Mouse (Mus musculus): ENCODE data around the gene Rab9. TPM values are rescaled to one million over a fixed set of nuclear protein-coding genes. Genes with fewer than 3 reads are reported as not detected.
A peak's percentile ranks its signal among the peaks of the same experiment; 100 is the strongest.

Gene Rab9
- total RNA-seq (2021): 10 to 100 TPM; 21.1 to 26.0 TPM
- long read RNA-seq, experiment 1, transcript Rab9-202 (3 exons, 1,447 nt): major isoform, 22 of 25 reads
- long read RNA-seq, experiment 1, partial matches to known transcripts: 0 of 25 reads
- long read RNA-seq, experiment 1, other reads (novel, unspliced or antisense): 3 of 25 reads
- long read RNA-seq, experiment 2, transcript Rab9-202 (3 exons, 1,447 nt): major isoform, 16 of 16 reads
- long read RNA-seq, experiment 2, partial matches to known transcripts: 0 of 16 reads
- long read RNA-seq, experiment 2, other reads (novel, unspliced or antisense): 0 of 16 reads

DNA sequence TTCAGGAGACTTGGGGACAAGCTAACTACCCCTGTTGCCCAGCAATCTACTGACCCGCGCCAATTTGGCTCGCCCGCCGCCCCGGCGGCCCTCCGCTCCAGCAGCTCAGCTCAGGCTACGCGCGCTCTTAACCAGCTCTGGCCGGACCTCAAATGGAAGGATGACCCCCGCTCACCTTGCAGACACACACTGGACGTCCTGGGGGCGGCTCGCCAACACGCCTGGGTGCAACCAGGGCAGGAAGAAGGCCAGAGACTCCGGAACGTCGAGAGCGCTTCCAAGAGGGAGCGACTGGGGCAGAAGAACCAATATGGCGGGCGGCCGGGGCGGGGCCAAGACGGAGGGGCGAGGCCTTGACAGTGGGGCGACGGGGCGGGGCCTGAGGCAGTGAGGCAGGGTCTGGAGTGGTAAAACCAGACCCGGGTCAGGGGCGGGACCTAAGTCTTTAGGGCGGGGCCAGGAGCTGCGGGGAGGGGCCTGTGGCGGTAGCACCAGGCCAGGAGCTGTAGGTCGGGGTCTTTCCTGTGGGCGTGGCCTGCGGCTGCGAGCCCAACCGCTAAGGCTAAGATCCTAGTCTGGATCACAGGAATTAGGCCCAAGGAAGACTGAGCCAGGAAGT lies at the start of gene Rab9:
TSS of gene Rab9 (minus strand) at position 503 of the 619 bp plus-strand sequence.
- DNase-seq: peak; percentile 91 to 92
- intact Hi-C loops (cut with DNase I): no loop called here

DNA sequence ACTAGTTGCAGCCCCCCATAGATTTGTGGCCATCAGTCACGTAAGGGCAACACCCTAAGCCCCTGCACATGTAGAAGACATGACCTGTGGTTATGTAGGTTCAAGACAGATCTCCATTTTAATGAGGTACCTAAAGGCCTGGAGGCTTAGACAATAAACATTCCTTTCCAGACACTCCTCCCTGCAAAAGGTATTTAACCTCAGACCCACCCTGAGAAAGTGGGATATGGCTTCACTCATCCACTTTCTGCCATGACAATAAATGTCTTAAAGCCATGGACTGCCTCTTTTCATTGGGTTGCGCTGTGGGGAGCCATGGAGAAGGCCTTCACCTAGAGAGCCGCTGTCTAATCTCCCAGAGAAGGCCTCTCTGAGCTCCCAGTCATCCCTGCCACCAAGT lies 48.5 kb upstream of the Rab9 start:
- DNase-seq: no peak
- intact Hi-C loops (cut with DNase I): no loop called here

DNA sequence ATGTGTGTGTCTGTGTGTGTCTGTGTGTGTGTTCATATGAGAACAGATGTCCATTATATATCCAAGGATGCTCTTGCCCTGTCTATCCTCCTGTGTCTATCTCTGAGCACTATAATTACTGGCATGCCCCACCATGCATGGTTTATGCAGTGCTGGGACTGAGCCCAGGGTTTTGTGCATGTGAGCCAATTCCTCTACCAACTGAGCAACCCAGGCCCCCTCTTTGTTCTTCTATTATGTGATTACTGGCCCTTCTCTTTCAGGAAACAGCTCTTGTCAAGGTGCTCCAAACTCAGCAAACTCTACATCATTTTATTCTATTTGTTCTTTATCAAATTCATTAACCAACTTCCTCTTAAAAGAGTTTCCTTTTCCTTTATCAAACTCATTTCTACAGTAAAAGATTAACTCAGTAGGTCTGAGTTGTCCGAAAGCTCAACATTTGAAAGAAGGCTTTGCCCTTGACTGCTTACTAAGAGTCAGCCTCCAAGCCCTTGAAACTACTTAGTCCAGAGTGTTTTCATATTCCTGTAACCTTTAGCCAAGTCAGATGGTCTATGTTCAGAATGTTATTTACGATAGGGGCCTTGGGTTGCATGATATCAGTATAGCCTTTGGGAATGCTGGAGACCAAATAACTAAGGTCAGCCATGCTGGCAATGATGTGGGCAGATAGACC lies 46.1 kb upstream of the Rab9 start:
- intact Hi-C loops (cut with DNase I): no loop called here
- DNase-seq: no peak

DNA sequence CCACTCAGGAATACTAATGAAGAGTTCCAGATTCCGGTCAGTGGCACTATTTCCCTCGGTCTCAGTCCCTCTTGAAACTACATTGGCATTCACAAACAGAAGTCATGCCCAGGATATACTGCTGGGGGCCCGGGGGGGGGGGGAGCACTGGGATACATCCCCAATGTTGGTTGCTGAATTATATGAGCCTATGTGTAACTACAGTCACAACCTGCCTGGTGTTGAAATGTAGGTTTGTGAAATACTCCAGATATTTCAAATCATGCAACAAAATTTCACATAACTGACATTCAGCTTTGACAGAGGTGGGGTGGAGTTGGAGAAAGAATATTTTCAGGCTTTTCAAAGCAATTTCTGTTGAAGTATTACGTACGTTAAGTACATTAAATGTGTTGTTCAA lies 41.1 kb upstream of the Rab9 start:
- no peak for DNase-seq
- intact Hi-C loops (cut with DNase I): no loop called here

DNA sequence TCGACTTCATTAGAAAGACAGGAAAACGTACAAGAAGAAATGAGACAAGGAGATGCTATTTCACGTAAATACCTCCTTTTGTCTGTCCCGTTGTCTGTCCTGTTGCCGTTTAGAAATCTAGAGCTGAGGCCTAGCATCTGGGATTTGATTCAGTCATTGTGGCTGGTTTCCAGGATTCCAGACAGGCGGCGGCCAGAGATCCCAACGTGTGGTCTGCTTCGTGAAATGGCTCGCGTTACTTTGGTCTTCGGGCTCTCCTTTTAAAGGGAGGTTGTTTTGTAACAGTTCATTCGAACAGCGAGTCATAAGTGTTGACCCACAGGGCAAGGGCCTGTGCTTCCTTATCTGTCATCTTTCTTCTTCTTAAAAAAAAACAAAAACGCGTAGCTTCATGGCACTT lies 38.7 kb upstream of the Rab9 start, which contains the start of gene Tceanc:
TSS of gene Tceanc (minus strand) at position 223 of the 400 bp plus-strand sequence.
- DNase-seq: peak; percentile 15 to 21
- intact Hi-C loops (cut with DNase I): loop anchor here (10.0 kb wide), 1 partner anchor 856 kb away; no protein-coding TSS in a partner anchor

DNA sequence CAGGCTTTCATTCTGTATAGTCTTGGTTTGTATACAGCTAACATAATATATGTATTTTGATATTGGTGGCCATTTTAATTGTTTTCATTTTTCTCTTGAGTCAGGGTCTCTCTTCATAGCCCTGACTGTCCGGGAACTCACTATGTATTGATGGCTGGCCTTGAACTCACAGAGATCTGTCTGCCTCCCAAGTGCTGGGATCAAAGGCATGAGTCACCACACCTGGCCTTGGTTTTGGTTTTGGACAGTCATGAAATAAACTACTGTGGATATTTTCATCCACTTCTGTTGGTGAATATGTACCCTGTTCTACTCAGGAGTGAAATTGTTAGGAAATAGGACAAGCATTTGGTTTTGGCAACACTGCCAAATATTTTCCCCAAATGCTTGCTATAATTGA lies 37.0 kb upstream of the Rab9 start:
- intact Hi-C loops (cut with DNase I): loop anchor here (10.0 kb wide), 1 partner anchor 858 kb away; no protein-coding TSS in a partner anchor
- DNase-seq: no peak

DNA sequence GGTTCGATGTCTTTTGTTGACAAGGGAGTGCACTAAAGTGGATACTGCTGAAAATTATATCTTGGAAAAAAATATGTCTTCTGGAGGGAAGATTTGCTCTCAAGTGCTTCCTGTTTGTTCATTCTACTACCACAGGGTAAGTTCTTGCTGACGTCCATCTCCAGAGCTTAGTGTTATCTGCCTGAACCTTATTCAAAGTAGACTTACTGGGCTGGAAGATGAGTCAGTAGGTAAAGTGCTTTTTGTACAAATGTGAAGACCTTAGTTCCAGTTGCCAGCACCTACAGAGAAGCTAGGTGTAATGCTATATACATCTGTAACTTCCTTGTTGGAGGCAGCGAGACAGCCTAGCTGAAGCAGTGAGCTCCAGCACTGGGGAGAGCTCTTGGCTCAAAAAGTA lies 36.3 kb upstream of the Rab9 start:
- intact Hi-C loops (cut with DNase I): loop anchor here (10.0 kb wide), 1 partner anchor 859 kb away; no protein-coding TSS in a partner anchor
- no peak for DNase-seq

DNA sequence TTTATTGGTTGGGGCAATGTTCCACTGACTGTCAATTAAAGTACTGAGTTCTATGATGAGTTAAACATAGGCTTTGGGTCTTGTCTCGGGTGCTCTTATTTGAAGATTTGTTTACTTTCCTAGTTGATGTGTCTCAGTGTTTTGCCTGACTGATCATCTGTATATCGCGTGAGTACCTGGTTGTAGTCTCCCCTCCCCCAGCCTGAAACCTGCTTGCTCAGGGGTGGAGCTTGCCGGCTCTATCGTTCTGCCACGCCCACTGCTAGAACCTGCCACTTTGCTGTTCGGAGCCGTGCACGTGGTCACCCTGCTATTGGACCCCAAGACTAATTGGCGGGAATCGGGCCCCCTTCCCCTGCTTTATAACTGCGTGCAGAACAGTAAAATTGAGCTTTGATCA lies 34.4 kb upstream of the Rab9 start:
- intact Hi-C loops (cut with DNase I): loop anchor here (5.0 to 10.0 kb wide), 2 partner anchors 72 to 861 kb away; partner anchors contain the start of genes Ofd1 and Trappc2
- peak in 1 of 2 experiments; percentile 2 for DNase-seq

DNA sequence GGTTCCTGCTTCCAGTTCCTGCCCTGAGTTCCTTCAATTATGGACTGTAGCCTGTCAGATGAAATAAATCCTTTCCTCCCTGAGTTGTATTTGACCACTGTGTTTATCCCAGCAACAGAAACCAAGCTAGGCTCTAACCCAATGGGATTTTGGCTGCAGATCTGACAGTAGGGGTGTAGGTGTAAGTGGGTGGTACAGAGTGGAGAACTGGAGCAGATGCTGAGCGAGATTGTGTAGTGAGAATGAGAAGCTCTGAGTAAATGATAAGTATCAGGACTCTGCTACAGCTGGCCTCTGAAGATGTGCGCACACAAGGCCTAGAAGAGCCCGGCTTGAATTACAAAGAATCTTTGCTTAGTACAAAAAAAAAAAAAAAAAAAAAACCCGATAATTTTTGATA lies 32.4 kb upstream of the Rab9 start:
- no peak for DNase-seq
- intact Hi-C loops (cut with DNase I): loop anchor here (5.0 to 10.0 kb wide), 2 partner anchors 70 to 863 kb away; partner anchors contain the start of genes Ofd1 and Trappc2

DNA sequence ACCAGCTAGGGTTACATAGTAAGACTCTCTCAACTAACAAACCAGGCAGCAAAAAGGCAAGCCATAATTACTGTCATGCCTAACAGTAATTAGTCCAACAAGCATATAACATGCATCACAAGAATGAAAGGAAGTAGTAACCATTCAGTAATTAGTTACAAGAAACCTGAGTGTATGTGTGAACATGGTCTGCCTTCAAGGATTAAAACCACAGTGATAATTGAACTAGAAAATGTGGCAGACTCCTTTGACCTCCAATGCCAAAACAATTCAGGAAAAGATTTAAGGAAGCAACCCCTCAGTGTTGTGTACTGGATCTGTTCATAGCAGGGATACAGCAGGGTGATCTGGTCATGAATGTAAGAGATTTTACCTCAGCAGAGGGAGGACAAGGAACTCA lies 31.4 kb upstream of the Rab9 start:
- DNase-seq: no peak
- intact Hi-C loops (cut with DNase I): loop anchor here (5.0 to 10.0 kb wide), 2 partner anchors 69 to 864 kb away; partner anchors contain the start of genes Ofd1 and Trappc2

DNA sequence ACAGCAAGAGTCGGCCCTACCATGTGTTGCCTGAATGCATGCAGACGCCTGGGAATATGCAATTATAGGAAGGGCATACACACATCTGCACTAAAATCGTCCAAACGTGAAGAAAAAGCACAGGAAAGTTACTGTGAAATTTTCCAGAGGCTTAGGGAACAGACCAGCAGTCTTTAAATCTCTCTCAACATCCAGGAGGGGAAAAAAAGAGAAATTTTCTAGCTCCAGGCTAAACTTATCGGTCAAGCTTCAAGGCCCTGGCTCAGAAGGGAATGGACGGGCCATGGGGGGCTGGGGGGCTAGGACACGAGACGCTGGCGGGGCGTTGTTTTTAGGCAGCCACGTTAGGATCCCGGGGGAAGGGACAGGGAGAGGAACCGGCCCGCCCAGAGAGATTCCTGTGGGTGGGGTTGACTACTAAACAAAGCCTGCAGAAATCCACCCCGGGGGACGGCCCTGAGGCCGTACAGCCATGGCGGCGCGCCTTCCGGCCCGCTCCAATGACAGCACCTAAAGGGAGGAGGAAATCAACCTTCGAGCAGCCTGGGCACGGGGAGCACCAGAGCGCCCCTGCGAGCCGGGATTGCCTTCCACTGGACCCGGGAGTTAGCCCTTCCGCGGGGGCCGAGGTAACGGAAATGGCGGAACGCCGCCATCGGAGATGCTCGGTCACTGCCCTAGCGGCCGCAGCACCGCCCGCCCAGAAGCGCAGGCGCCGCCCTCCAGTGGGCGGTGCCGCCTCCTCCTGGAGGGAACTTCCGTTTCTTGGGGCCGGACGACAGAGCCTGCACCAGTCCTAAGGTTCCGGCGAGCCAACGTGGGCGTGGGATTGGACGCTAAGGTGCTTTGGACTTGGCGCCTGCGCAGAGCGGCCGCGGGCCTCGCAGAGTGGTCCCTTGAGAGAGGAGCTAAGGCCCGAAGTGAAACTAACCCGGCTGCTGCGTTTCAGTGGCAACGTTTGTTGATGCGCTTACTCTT lies 30.4 kb upstream of the Rab9 start:
- DNase-seq: peak; percentile 93
- intact Hi-C loops (cut with DNase I): loop anchor here (5.0 to 10.0 kb wide), 2 partner anchors 68 to 865 kb away; partner anchors contain the start of genes Ofd1 and Trappc2

DNA sequence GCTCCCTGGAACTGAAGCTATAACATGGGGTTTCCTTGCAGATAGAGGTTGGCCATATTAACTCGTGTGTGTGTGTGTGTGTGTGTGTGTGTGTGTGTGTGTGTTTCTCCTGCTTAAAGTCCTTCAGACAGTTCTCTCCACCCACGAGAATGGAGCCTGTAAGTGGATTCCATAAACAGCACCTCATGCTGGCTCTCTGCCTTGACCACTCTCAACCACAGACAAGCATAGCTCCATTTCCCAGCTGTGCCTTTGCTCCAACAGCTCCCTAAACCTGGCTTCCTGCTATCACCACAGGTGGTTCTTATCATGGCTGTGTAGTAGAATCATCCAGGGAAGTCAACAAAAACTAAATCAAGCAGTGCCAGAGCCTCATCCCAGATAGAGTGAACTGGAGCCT lies 24.8 kb upstream of the Rab9 start:
- DNase-seq: no peak
- intact Hi-C loops (cut with DNase I): no loop called here

DNA sequence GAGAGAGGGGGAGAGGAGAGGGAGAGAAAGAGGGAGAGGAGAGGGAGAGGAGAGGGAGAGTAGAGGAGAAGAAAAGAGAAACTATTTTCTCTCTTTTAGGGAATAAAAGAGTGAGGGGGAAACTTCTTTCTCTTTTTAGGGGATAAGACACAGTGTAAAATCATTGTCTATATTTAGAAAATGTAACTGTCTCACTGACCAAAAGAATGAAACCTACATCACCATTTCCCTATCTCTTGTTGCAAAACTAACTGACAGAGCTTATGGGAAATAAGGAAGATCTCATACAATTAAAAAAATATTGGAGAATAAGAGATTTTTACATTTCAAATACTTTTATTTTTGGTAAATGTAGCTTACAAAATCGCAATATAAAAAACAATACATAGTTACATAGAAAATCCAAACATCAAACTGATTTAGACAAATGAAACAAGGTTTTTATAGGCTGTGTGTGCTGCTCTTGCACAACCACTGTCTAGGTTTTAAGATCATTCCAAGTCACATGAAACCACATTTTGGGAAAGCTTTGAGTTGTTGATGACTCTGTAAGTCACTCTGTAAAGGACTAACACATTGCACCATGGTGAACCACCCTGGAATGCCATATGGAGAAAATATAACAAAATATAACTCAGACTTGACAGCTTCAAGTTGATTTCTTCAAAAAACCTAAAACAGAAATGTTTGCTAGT lies 20.0 kb upstream of the Rab9 start:
- intact Hi-C loops (cut with DNase I): no loop called here
- DNase-seq: no peak

DNA sequence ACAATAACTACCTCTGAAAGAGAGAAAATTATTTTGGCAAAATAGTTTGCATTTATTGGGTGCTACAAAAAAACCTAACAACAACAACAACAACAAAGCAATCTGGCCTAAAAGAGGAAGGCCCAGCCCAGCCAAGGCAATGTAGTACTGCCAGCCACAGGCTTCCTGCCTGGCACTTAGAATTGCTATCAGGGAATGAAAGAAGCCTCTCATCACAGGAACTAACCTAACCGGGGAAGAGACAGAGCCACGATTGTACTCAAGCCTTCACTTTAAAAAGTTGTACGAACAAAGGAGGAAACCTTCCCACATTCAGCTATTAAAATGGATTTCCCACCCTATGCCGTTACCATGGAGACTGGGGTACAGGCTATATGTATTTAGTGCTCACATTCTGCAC lies 18.1 kb upstream of the Rab9 start:
- intact Hi-C loops (cut with DNase I): no loop called here
- DNase-seq: peak in 1 of 2 experiments; percentile 4

DNA sequence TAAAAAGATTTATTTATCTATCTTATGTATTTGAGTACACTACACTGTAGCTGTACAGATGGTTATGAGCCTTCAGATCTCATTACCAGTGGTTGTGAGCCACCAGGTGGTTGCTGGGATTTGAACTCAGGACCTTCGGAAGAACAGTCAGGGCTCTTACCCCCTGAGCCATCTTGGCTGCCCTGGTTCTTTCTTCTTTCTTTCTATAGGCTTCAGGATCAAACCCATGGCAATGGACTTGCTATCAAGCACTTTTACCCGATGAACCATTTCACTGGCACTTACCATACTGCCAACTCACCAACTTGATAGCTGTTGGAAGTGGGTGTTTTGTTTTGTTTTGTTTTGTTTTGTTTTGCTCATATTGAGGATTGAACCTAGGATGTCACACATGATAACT lies 15.4 kb upstream of the Rab9 start:
- intact Hi-C loops (cut with DNase I): no loop called here
- DNase-seq: no peak

DNA sequence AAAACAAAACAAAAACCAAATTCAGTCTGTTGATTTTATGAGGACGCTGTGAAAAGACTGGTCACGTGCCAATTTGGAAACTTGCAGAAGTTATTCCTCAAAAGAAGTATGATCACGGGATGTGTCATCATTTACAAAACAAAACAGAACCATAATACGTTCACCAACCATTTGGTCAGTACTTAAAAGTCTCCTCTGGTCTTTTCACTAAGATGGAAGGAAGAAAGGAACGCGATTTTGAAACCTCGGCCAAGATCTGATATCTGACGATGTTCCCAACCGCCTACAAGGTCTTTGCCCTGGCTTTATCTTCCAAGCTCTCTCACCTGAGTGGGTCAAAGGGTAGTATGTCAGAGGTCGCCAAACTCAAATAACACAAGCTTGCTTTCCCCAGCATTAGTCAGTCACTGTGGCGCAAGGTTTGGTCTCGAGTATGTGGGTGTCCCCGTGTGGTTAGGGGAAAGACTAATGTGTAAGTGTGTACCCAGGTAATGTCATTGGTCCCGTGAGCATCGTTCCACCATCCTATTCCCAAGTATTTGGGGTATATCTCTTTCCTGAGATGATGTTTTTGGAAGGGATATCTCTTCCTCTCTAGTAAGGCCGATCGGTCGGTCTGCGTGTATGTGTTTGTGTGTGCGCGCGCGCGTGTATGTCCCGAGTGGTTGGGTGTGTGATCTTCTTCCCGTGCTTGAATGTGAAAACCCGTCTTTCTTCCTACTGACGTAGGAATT lies 869 bp downstream of the Rab9 start:
- intact Hi-C loops (cut with DNase I): no loop called here
- DNase-seq: peak; percentile 1 to 4

DNA sequence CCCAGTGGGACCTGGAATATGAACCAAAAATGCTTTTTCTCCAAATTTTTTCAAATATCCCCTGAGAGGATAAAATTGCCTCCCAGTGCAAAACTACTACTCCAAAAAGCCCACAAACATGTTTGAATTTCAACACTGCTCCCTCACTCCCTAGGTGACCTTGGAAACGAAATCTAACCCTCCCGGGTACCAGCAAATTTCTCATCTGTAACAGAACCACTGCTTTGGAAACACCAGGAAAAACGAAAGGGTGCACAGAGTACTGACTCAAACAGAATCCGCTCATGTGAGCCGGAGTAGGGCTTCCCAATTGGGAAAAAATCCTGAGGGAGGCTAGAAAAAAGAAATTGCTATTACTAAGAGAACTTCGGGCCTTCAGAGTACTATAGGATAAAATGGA lies 2.3 kb downstream of the Rab9 start:
- intact Hi-C loops (cut with DNase I): no loop called here

DNA sequence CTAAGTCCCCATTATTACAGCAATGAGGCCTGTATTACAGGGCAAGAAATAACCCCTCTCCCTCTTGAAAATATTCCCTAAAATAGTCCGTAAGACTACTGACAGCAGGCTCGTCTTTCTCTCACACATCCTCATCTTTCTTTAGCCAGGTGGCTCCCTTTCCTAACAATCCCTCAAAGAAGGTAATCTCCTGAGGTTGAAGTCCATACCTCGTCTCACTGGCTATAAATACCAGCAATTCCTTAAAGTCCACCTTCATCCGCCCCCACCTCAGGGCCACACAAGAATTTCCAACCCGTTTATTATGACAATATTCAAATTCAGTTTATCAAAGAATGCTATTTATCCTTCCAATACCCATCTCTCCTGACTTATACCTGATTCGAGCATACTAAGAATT lies 7.1 kb downstream of the Rab9 start:
- intact Hi-C loops (cut with DNase I): no loop called here
- DNase-seq: no peak

More for the DNA sequence above, 2.3 kb downstream of the Rab9 start:
- DNase-seq: no peak

DNA sequence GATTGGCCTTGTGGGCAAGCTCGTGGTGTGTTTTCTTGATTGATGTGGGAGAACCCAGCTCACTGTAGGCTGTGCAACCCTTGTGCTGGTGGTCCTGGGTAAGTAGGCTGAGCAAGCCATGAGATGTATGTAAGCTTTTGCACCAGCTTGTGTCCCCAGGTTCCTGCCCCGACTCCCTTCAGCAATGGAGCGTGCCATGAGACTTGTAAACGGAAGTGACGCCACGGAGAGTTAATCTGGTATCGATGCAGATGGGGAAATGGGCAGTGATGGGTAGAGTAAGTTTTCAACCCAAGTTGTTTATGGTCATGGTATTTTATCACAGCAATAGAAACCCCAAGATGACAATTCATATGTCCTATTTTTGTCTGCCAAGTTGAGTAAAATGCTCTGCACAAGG lies 11.3 kb downstream of the Rab9 start:
- no peak for DNase-seq
- intact Hi-C loops (cut with DNase I): no loop called here
